Mouse (Mus musculus) right cerebral cortex, postnatal 4 days (tissue): ENCODE measurements around the gene Acot12.
A peak's percentile ranks its signal among the peaks of the same experiment; 100 is the strongest.
"Not testable (repeated sequence)": the region's sequence is repeated elsewhere in the genome, so short reads cannot be mapped to it uniquely, and the experiment has no call there.

Experiments used
- DNase-seq: peaks from one replicate; pipeline ENCODE4 v3.0.0-alpha.2; 2022

Acot12 gene

DNA sequence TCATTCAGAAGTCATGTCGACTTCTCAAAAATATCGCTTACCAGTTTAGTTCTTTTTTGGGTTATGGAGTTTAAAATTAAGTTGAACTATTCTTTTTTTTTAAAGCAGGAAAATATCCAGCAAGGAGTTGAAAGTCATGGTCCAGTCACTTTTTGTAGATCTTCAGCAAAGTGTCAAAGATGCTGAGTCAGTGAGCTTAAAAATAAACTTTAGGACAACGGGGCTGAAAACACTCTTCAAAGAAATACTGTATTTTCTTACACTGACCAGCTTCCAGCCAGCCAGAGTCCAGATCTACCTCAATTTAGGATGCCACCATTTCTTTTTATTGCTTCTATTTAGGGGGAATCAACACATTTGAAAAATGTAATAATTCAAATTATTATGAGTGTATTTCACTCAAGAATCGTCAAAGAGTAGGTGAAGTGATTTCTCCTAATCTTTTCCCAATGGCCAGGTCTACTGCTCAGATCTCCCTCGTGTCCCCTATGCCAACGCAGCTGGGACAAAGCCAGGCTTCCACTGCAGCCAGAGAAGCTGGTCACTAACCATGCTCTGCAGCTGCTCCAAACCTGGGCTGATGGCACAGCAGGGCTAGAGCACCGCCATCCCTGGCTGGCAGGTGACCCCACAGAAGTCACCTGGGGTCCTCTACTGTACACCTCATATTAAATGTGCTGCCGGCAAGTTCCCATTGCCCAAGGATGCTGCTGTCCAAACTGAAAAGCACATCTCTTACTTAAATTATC lies 19.2 kb downstream of the Acot12 start:
- no peak for DNase-seq

DNA sequence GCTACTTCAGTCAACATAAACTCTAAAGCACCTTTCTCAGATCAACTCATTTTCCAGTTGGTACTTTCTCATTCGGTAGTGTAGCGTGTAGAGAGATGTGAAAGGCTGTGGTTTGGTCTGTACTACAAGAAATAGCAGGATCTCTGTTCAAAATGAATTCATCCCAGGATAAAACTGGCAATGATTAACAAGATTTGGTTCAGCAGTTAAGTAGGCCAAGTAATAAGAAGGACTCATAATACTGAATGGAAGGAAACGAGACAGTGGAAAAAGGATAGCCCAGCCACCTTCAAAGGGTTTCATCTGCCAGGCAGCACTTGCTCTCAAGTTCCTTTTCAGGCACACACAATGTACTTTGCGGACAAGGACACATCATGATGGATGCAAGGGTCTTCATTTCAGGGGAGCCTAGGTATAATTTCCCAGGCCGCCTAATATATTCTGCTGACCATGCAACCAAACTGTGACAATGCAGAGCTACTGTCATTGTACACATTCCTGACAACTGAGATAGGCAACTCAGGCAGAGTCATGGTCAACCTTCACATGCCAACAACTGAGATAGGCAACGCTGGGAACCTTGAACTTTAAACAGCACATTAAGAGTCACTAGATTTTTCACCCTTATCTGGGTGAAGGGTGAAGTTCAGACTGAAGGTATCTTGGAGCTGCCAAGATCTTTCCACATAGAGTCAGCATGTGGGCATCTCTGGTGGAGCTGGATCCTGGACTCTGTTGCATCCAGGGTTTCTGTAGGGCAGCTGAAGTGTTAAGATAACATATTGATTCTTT lies 20.5 kb downstream of the Acot12 start:
- DNase-seq, result no peak

DNA sequence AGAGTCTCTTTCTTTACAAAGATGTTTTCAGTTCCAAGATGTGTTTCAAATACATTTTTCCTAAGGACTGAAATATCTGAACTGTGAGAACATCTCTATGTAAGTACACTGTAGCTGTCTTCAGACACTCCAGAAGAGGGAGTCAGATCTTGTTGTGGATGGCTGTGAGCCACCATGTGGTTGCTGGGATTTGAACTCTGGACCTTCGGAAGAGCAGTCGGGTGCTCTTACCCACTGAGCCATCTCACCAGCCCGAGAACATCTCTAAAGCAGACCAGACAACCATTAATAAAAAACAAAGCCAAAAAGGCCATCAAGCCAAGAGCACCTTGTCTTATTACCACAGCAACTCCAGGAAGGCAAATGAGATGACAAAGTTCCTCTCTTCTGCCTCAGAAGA lies 22.3 kb downstream of the Acot12 start:
- not testable (repeated sequence) for DNase-seq

DNA sequence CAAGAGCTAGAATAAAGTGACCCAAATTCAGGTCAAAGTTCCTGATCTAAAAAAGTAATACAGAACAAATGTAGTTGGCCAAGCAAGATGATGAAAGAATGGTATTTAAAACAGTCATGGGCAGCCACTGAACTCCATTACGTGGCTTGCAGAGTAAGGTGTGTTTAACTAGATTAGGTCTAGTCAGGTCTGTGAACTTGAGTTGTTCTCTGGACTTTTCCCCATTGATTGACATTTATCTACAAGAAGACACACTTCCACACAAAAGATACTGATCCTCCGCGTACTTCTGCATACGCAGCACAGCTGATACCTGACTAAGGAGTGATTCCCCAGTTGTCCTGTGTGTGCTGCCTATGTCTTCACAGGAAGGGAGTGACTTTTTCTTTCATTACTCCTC lies 24.3 kb downstream of the Acot12 start:
- no peak for DNase-seq

DNA sequence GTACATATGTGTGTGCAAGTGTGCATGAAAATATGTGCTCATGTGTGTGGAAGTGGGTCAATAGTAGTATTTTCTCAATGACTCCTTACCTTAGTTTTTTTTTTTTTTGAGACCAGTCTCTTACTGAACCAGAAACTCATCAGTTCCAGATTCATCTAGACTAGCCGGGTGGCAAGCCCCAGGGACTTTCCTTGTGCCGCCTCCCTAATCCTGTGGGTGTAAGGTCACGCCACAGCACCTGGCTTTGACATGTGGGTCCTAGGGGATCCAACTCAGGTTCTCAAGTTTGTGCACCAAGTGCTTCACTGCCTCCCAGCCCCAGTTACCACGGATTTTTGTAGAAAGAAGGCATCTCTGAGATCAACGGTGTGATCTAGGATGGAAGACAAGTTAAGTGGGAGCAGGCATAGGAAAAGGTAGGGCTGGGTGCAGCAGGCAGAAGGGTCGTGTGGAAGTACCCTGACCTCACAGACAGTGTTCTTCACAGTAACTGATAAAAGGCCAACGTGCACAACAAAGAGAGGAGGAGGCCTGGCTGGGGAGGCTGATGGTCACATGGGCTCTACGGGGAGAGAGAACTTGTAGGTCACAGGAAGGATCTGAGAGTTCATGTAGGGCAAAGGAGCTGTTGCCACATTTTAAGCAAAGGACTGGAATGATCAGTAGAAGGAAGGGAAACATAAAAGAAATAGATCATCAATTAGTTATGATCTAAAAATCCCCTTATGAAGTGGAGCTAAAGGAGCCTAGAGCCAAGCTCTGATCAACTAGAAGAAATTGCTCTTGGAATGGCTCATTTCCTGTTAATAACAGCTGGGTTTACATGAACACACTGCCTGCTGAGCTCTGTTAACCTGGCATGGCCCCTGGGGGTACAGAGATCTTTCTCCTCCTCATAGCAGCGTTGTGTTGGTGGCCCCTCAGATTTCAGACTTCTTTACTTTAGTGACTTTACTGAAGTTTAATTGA lies 27.7 kb downstream of the Acot12 start:
- DNase-seq, result no peak

DNA sequence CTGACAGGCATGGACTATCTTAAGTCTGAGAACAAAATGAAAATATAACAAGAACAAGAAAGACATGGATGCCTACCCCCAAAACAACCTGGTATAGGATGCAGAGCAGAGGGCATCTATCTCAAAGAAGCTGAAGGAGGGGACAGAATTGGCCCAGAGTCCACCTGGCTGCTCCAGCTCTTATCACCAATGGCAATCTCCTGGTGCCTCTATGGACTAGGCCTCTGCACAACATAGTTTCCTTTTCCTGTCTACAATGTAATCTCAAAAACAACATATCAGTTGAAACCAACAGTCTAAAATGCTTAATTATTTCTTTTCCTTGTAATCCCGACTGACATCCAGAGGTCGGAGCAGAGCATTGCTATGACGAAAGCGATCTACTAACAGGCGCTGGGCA lies 36.8 kb downstream of the Acot12 start:
- DNase-seq, result no peak

DNA sequence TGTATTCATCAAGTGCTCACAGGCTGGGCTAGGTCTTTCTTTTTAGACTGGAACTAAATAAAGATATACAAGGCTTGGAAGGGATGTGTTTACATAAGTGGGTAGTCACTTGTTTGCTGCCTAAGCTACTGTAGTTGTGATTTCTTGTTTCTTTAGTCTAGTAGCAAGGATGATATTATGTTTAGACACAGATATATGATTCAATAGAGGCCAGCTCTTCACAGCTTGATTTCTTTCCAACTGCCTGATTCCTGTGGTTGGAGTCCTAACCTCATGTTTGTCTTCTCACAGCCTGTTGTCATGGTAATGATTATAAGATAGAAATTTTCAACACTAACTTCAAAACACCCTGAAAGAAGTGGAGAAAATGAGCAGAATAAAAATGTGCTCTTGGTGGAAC lies 38.6 kb downstream of the Acot12 start:
- no peak for DNase-seq

DNA sequence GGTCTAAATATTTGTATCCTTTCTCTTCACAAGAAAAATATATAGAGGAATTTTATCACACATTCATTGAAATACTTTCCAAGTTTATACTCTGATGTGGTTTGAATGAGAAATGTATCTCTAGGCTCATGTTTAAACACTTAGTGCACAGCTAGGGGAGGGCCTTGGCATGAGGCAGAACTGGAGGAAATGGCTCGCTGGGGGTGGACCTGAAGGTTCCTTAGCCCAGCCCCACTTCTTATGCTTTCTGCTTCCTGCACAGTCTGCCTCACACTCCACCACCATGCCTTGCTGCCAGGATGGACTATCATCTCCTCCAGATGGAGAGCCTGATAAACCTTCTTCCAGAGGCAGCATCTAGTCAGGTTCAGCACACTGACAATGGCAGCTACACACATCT lies 50.7 kb downstream of the Acot12 start:
- DNase-seq, result no peak

DNA sequence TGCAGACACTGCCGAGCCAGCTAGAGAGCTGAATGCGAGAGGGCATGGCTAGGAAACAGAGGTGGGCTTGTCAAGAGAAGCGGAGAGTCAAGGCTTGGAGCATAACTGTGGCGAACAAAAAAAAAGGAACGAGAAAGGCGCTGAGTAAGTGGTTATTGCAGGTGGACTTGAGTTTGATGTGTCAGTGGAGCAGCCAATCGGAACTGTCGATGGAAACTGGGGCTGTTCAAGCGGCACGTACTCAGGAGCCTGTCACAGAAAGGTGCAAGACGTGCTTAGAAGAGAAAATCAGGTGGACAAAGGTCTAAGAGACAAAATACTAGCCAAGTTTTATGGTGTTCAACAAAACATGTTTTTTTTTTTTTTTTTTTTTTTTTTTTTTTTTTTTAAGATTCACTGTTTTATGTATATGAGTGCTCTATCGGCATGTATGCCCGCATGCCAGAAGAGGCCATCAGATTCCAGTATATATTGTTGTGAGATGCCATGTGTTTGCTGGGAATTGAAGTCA lies 53.7 kb downstream of the Acot12 start:
- DNase-seq, result no peak

DNA sequence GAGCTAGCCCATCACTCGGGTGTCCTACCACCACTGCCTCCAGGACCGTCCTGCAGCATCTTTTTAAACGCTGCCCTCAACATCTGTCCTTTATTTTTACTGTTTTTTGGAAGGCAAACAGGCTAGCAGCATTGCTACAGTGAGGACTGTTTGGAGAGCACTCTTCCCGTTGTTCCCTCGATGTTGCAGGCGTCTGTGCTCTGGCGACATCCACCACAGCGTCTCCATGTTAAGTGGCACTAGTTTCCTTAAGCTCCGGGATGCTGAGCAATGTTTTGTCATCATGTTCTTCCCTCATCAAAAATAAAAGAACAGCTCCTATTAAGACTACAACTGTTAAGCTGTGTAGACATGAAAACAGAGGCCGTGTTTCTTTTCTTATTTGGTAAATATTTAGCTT lies 54.3 kb downstream of the Acot12 start:
- no peak for DNase-seq

DNA sequence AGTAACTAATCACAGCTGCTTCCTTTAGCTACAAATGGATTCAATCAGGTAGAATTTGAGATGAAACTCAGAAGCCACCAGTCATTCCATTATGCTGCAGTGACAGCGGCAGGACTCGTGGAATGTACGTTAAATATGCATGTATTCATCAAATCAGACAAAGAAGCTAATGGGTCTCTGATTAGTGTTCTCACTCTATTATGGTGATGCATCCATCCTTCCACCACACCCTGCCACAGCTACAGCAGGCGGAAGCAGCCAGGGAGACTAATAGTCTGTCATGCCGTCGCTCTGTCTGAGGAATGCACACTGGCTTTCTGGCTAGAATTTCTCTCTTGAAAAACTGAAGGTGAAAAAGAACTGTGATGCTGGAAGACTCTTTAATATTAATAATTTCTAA lies 54.7 kb downstream of the Acot12 start:
- DNase-seq, result no peak

DNA sequence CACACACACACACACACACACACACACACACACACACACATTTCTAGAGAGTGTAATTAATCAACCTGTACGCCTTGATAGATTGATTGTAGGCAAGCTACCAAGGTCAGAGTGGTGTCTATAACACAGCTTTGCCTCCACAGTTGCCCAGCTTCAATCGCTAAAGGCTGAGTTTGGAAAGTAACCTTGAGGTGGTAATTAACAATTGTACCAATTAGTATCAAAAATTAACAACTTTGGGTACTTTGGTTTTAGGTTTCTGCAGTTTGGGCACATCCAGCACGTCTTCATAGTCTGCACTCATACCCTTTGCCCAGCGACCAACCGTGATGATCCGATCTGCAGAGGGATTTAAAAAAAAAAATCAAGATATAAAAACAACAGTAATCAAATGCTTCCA lies 55.6 kb downstream of the Acot12 start:
- no peak for DNase-seq

DNA sequence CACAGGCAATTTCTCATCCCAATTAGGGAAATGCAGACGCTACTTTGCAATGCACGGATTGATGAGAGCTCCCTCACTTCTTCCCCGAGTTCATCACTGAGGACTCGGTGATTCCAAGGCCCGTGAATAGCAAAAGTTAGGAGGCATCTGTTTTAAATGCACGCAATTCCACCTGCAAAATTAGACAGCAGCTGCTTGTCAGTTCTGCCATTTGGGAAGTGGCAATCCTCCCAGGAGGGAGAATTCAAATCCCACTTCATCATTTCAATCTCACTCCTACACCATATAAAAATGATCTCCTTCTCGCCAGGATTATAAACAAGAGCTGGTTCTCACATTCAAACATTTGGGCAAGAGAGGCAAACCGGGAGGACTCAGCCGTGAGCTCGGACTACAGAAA lies 56.1 kb downstream of the Acot12 start:
- no peak for DNase-seq

DNA sequence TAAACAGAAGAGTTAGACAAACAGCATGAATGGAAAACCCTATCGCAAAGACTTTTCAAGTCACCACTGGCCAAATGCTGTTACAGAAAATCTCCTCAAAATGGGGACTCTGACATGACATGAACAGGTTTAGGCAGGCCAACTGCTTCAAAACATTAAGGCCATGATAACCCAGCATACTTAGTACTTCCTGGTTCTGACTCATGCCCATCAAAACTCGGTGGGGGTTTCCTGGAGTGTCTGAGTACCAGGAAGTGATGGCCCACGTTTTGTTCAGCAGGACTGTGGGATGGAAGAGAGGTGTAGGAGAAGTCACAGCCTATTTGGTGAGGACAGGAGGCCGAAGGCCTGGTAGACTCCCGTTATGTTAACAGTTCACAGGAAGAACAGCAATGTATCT lies 60.4 kb downstream of the Acot12 start:
- no peak for DNase-seq

DNA sequence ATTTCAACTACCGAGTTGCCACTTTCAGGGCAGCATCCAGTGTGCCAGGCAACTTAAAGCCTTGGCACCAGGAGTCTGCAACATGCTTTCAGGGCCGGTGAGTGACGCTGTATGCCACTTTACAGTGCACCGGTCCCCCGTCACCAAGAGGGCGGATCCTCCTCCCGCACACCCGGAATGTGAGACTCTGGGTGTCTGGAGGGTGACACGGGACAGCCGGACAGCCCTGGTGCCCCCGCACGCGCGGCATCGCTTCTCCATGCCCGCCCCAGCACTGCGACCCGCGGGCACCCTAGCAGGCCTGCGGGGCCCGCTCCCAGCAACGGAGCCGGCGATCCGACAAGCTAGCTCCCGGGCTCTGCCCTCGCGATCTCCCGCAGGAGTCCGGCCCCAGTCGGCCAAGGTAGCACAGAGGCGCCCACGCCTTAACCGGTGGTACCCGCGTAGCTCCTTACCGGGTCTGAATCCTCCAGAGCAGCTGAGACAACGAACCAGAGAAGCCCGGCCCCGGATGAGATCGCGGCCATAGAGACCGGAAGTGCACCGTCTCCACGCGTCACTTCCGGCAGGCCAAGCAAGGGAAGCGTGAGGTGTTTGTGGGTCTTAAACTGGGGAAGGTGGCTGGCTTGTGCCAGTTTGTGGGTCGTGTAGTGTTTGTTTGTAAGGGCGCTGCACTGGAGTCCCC lies 66.0 kb downstream of the Acot12 start, which contains the start of gene Zcchc9:
Zcchc9 (minus strand) TSS at position 551 of the 685 bp plus-strand sequence.
- peak; percentile 86 for DNase-seq

DNA sequence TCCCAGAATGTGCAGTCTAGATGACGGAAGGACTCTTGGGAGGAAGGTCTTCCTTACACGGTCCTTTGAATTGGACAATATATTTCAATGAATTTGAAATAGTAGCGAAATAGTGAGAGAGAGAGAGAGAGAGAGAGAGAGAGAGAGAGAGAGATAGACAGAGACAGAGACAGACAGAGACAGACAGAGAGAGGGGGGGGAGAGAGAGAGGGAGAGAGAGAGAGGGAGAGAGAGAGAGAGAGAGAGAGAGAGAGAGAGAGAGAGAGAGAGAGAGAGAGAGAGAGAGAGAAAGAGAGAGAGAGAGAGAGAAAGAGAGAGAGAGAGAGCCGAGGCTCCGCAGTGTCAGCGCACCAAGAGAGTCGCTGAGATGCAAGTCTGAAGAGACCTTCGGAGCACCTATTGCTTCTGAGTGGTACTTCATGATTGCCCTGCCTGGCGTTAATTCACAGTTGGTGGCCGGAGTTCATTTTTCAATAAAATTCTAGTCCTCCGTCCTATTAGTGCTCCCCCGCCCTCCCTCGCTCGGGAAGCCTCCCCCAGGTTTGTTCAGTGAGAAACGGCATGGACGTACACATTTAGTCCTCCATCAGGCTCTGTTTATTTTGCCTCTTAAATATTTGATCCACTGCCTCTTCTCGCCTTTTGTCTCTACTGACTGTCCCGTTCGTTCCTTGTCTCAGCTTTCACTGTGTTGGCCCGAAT lies 66.7 kb downstream of the Acot12 start:
- DNase-seq, result no peak

DNA sequence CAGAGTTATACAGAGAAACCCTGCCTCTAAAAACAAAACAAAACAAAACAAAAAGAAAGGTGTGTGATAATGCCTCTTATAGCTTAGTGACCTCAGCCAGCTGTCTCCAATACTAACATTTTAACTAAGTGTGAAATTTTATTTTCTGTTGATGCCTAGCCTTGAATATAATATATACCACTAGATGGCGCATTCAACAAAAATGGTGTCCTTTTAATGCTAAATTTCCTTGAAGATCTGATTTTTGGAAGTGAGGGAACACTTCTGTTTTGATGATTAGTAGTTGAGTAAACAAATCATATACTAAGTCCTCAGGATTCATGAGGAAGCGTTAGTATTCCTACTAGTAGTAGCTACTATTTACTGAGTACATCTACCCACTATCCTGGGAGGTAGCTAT lies 68.2 kb downstream of the Acot12 start:
- no peak for DNase-seq

DNA sequence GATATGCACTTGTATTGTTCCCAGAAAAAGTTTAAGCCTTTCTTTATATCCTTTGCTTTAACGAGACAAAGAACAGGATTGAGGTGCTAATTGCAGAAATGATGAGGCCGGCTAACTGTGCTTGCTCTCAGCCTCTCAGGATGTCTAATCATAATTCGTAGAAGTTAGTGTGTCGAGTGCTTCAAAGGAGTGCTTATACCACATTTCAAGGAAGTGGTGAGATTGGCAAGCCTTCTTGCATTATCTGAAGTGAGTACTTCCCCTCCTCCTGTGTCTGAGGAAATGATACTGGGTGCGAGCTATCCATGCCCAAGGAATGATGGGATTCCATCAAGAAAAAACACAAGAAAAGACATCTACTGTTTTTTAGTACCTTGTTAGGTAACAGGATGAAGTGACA lies 73.4 kb downstream of the Acot12 start:
- DNase-seq, result no peak

DNA sequence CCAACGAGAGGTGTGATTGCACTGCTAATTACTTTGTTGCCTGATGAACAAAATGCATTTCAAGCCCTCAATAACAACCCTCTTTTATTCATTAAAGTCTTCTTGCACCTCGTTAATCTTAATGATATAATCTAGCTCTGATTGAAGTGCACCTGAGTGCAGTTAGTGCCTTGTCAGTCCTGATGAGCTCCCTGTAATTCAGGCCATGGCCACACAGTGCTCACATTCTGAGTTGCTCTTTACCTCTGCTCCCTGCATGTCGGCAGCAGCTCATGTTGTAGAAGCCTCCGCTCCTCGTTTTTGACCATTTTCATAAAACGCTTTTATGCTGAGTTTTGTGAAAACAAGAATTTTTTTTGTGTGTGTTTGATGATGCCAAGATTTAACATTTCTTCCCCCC lies 82.4 kb downstream of the Acot12 start:
- no peak for DNase-seq

DNA sequence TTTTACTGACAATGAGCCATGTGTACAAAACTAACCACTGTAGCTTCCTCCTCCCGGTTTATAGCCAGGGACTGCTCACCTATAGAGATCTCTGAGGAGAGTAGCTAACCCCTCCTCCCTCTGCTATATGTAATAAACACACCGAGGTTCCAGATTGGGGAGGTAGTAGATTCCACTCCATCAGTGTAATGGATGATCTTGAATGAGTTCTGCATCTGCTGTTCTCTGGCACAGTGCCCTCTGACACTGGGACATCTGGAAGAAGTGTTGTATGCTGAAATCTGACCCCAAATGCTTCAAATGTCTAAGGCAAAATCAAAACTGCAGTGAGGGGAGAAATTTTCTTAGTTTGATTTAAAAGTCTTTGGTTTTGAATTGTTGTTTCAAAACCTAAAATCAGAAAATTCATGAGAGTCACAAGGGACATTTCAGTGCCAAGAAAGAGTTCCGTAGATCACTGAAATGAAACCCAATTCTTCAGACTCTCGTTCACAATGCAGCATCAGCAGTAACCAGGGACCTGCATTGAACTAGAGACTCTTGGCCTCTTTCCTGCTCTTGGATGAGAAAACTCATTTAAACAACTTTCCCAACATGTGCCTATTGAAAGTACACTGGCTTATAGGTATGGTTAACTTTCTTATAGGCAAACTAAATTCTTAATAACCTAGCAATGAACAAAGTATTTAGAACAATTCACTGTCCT lies 83.7 kb downstream of the Acot12 start:
- DNase-seq, result no peak

DNA sequence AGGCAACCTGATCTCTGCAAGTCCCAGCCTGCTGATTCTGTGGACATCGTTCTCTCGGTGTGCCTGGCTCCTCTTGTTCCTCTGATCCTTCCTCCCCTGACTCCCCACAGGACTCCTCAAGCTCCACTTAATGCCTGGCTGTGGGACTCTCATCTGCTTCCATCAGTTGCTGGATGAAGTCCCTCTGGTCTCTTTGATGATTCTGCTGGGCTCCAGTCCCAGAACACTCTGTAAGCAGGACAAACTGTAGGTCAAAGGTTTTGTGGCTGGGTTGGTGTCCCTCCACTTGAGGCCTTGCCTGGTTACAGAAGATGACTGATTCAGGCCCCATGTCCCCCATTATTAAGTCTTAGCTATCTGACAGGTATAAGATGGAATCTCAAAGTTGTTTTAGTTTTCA lies 84.8 kb downstream of the Acot12 start:
- no peak for DNase-seq
